Mouse (Mus musculus) embryonic fibroblast, embryonic 13.5 days (primary cell): Measurements from ENCODE around the gene Vmn1r45. TPM values are rescaled to one million over a fixed set of nuclear protein-coding genes. Genes with fewer than 3 reads are reported as not detected.
"Not testable (repeated sequence)": the region's sequence is repeated elsewhere in the genome, so short reads cannot be mapped to it uniquely, and the experiment has no call there.

Source experiments
- H3K27ac ChIP-seq: 2 replicates; pipeline ENCODE4 v1.5.1; 2012; ENCODE audit warnings: low read length, control low read depth, inconsistent platforms; ENCODE audit not compliant: insufficient read depth
- H3K4me1 ChIP-seq: 2 replicates; pipeline ENCODE4 v1.6.1; 2011; ENCODE audit warnings: low read length; ENCODE audit not compliant: control insufficient read depth, insufficient read depth
- H3K4me3 ChIP-seq: 2 replicates; pipeline ENCODE4 v1.5.1; 2011; ENCODE audit warnings: mild to moderate bottlenecking, control low read depth, low read length; ENCODE audit not compliant: insufficient read depth
- CTCF ChIP-seq: IDR thresholded peaks from 2 replicates; pipeline ENCODE4 v1.5.1; 2011; ENCODE audit warnings: mild to moderate bottlenecking, control low read depth, low read length, moderate library complexity, borderline replicate concordance; ENCODE audit not compliant: insufficient read depth
- POLR2A ChIP-seq: IDR thresholded peaks from 2 replicates; pipeline ENCODE4 v1.6.1; 2011; ENCODE audit warnings: low read depth, mild to moderate bottlenecking, control low read depth, low read length, moderate library complexity
- polyA plus RNA-seq: library from polyadenylated mRNA; stranded (reverse); fragments of >200 nt; gene quantifications from 2 replicates; pipeline ENCODE4 v1.2.4, GENCODE M21; 2011; ENCODE audit warnings: low read depth; ENCODE audit not compliant: missing spikeins, insufficient read length

Gene Vmn1r45
- polyA plus RNA-seq: not detected in 2 replicates

- H3K4me3 ChIP-seq, H3K27ac ChIP-seq, H3K4me1 ChIP-seq: not testable (repeated sequence)
These were observed at the start of gene Vmn1r45 for GRCm38 (mm10) chr6:89940498-89940897. Gene Vmn1r45, minus strand, starts transcription at chr6:89940598.

DNA sequence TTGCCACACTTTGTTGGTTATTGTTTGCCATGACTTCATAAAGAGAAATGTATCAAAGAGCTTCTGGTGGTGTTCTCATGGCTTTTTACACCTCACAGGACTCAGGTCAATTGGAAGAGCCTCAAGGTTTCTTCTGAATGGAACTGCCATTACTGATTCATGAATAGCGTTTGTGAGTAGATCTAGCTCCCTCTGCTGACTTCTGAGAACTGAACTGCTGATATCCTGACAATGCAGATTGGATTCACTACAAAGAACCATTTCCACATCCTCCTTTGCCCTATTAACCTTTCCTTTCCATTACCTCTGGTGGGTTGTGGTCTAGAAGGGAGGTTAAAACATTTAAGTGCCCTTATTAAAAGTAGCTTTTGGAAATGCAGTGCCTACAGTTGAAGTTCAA lies 45.6 kb upstream of the Vmn1r45 start:
- no peak for TF ChIP-seq POLR2A
- no peak for TF ChIP-seq CTCF

DNA sequence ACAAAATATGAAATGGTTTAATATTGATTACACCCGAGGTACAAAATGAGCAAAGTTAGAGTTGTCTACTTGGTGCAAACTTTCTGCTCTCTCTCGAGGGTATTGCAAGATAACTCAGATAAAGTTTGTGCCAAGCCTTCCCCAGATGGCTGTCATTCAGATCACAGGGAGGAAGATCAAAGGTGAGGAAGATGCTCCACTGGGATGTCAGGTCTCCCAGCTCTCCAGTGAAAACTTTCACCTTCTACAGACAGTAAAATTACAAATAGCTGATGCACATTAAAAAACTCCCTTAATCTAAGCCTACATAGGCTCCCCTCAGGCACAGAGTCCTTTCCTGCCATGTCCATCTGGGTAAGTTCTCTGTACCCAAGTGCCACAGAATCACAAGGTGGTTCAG lies 28.6 kb upstream of the Vmn1r45 start, which contains the start of gene Vmn1r46:
Vmn1r46 (plus strand) TSS at position 301 of the 400 bp plus-strand sequence.
- TF ChIP-seq CTCF (no peak), POLR2A (no peak)
- Histone ChIP-seq H3K4me3 (no peak within 1 kb of the TSS), H3K4me1 (no peaks in the 10 kb centered on the region), H3K27ac (no peak within 1 kb of the TSS)

More for the DNA sequence above, 45.6 kb upstream of the Vmn1r45 start:
- Histone ChIP-seq H3K4me3 (no peak overlapping the region), H3K27ac (no peak overlapping the region), H3K4me1 (no peaks in the 10 kb centered on the region)

DNA sequence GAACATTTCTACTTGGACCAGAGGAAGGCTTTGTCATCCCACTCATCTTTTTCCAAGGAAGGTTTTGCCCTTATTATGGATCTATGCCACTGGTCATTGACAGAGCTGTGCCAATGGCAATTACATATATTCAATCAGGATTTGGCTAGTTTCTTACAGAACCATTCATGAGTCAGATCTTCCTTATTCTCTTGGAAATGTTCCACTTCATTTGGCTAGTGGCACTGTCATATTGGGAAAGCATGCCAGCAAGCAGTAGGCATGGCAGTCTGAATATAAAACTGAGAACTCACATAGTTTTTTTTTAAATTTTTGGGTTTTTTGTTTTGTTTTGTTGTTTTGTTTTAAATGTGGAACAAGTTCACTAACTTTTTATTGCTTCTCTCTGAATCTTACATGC lies 25.9 kb upstream of the Vmn1r45 start:
- no peak overlapping the region for H3K27ac ChIP-seq
- TF ChIP-seq POLR2A (no peak), CTCF (no peak)
- H3K4me3 ChIP-seq: no peak overlapping the region
- no peaks in the 10 kb centered on the region for H3K4me1 ChIP-seq

- TF ChIP-seq POLR2A (no peak), CTCF (no peak)
- H3K27ac ChIP-seq: no peak overlapping the region
- no peaks in the 10 kb centered on the region for H3K4me1 ChIP-seq
- no peak overlapping the region for H3K4me3 ChIP-seq
These were observed 13.2 kb upstream of the Vmn1r45 start for GRCm38 (mm10) chr6:89953556-89953955.

- TF ChIP-seq CTCF: no peak
- TF ChIP-seq POLR2A: no peak
- Histone ChIP-seq H3K4me3 (no peak overlapping the region), H3K4me1 (no peaks in the 10 kb centered on the region), H3K27ac (no peak overlapping the region)
These were observed 528 bp upstream of the Vmn1r45 start for GRCm38 (mm10) chr6:89940926-89941325.

DNA sequence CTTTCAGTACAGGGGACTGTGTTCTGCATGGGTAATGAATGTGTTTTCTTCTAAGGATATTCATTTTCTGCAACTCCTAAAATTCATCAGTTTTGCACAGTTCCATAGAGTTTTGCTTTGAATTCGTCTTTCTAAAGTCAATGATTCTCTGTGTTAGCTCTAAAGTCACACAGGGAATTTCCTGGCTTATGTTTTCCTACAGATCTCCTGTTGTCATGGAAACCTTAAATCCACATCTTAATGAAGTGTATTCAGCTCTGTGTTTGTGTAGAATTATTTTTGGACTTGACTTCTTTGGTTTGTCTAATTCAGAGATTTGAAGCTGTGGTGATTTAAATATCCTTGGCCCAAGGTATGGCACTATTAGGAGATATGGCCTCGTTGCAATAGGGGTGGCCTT lies 56.6 kb downstream of the Vmn1r45 start:
- no peak overlapping the region for H3K27ac ChIP-seq
- TF ChIP-seq POLR2A: no peak
- H3K4me3 ChIP-seq: no peak overlapping the region
- no peaks in the 10 kb centered on the region for H3K4me1 ChIP-seq

- H3K4me3 ChIP-seq: no peak within 1 kb of the TSS
- no peak within 1 kb of the TSS for H3K27ac ChIP-seq
- no peaks in the 10 kb centered on the region for H3K4me1 ChIP-seq
- TF ChIP-seq POLR2A: no peak
- TF ChIP-seq CTCF: no peak
These were observed 57.0 kb downstream of the Vmn1r45 start, which contains the start of gene Vmn1r44 for GRCm38 (mm10) chr6:89883360-89883759. Gene Vmn1r44, plus strand, starts transcription at chr6:89883660.

Other genes starting within 250 kb of the Vmn1r45 start
- not detected in 2 replicates for gene Vmn1r40, start 233.1 kb downstream of the Vmn1r45 start, polyA plus RNA-seq
- not detected in 2 replicates for gene Vmn1r41, start 199.8 kb downstream of the Vmn1r45 start, polyA plus RNA-seq
- gene Vmn1r42, start 64.2 kb downstream of the Vmn1r45 start, polyA plus RNA-seq: not detected in 2 replicates
- gene Vmn1r43, start 64.2 kb downstream of the Vmn1r45 start, polyA plus RNA-seq: 0.10 TPM in 1 of 2 replicates, not detected in the other
- gene Vmn1r44, start 56.9 kb downstream of the Vmn1r45 start, polyA plus RNA-seq: not detected in 2 replicates
- gene Vmn1r46, start 28.7 kb upstream of the Vmn1r45 start, polyA plus RNA-seq: not detected in 2 replicates
- not detected in 2 replicates for gene Vmn1r47, start 75.5 kb upstream of the Vmn1r45 start, polyA plus RNA-seq
- gene Vmn1r48, start 96.2 kb upstream of the Vmn1r45 start, polyA plus RNA-seq: not detected in 2 replicates
- gene Vmn1r49, start 137.9 kb upstream of the Vmn1r45 start, polyA plus RNA-seq: not detected in 2 replicates
- gene Vmn1r50, start 160.8 kb upstream of the Vmn1r45 start, polyA plus RNA-seq: not detected in 2 replicates
- not detected in 2 replicates for gene Vmn1r51, start 182.0 kb upstream of the Vmn1r45 start, polyA plus RNA-seq
- not detected in 2 replicates for gene Vmn1r52, start 234.2 kb upstream of the Vmn1r45 start, polyA plus RNA-seq